Mouse (Mus musculus) left cerebral cortex, postnatal 36 days (tissue): ENCODE results near the gene Enpp6. TPM values are rescaled to one million over a fixed set of nuclear protein-coding genes. Genes with fewer than 3 reads are reported as not detected.
A peak's percentile ranks its signal among the peaks of the same experiment; 100 is the strongest.
"Not testable (repeated sequence)": the region's sequence is repeated elsewhere in the genome, so short reads cannot be mapped to it uniquely, and the experiment has no call there.

ENCODE experiments used
- DNase-seq, 2 experiments: peaks; one replicate each; pipeline ENCODE4 v3.0.0; 2021 to 2022; ENCODE audit warnings: low spot score in 2 of 2, mixed read lengths in 1 of 2
- intact Hi-C: fragments of 180-260 bp; cut with DNase I; formaldehyde crosslinking; loops from one replicate; pipeline ENCODE4 v1.15.1; 2025
- total RNA-seq, 2 experiments: library from RNA; stranded (reverse); gene quantifications; 2 replicates each; pipeline ENCODE4 v1.2.3; 2021

The Enpp6 gene
- total RNA-seq, 2 experiments from 2014 or later = 7.3 to 8.6 TPM

DNA sequence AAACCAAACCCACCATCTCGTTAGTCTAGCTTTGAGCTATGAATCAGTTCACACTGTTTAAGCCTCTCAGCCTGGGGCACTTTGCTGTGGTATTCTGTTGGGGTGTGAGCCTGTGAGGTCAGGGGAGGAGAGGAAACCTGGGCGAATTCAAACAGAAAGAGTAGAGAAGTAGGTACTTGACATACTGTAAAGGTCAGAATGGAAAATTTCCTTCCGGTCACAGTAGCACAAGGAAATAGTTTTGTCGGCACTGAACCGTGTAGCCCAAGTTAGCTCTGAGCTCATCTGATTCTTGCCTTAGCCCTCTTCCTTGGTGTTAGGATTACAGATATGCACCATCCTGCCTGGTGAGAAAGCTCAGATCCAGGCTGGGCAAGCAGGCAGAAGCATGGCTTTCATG is 4.4 kb downstream of the Enpp6 start:
- no peak for DNase-seq
- intact Hi-C loops = no loop called here

DNA sequence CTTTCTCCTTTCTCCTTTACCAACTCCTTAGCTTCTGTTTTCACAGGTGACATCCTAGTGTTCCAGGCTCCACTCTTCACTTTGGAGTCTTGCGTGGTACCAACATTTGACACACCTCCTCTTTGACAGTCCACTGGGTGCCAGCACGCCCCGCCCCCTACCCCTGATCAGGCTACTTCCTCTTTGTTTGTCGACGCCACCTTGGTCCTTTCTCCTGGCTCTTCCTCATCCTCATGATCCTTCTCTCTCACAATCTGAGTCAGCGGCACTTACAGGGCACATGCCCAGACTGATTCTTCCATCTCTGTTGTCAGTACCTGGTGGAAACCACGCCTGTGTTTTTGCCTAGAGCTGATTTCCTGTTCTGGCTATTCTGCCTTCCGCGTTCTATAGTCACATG is 5.9 kb downstream of the Enpp6 start:
- DNase-seq = no peak
- intact Hi-C loops = no loop called here

DNA sequence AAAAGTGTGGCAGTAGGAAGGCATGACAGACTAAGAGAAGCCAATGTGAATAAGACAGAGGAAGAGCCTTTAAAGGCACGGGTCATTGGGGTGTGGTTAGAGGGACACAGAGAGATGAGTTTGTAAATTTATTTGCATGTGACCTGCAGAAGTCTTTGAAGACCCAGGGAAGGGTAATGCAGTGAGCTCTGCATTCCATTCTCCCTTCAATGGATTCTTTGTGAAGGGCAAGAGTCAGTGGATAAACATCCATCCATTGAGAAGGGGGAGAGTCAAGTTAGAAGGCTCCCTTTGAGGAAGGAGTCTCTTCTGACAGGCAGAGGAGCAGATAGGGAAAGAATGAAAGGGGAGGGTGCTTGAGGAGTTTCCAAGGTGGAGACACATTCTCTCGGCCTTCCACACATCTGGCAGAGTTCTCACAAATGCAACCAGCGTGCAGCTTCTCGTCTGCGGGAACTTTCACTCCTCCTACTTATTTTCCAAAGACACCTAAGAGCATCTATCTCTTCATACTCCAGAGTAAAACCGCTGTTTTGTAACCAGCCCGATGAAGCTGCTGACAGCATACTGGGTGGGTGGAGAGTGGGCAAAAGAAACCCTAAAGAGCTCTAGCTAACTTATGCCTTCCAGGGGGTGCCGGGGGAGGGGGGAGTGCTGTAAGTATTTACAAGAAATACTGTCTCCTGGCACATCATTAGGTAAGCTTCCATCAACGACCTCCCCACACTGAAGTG is 9.4 kb downstream of the Enpp6 start:
- intact Hi-C loops = no loop called here
- DNase-seq = no peak

DNA sequence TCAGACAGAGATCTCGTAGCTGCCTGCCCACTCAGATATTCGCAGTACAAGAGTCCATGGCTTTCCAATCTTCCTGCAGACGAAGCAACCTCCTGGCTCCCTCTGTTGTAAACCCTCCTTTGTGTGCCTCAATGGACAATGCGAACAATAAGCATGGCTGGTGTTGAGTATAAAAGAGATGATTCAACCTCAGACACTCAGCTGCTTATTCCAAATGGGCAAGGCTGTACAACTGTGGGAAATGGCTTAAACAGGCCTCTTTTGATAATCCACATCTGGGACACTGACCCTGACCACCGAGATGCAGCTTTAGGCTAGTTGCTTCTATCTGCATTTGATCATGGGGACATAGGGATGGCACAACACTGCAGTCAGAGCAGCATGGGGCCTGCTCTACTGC is 19.0 kb downstream of the Enpp6 start:
- intact Hi-C loops = no loop called here
- no peak for DNase-seq

DNA sequence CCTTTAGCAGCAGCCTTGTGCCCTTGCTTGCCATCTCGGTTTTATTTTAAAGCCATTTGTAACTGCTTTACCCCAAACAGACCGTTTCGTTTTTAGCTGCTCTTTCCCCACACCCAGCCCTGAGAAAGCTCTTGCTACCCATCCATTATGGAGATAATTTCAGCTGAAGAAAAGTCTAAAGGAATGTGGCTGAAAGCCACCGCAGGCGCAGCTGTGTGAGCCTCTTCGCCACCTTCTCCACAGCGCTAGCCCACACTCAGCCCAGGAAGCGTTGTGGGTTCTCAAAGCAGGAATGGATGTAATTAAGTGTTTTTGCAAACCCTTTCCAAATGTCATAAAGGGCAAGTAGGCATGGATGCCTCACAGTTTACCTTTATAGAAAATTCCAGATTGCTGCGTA is 20.1 kb downstream of the Enpp6 start:
- no peak for DNase-seq
- intact Hi-C loops = no loop called here

DNA sequence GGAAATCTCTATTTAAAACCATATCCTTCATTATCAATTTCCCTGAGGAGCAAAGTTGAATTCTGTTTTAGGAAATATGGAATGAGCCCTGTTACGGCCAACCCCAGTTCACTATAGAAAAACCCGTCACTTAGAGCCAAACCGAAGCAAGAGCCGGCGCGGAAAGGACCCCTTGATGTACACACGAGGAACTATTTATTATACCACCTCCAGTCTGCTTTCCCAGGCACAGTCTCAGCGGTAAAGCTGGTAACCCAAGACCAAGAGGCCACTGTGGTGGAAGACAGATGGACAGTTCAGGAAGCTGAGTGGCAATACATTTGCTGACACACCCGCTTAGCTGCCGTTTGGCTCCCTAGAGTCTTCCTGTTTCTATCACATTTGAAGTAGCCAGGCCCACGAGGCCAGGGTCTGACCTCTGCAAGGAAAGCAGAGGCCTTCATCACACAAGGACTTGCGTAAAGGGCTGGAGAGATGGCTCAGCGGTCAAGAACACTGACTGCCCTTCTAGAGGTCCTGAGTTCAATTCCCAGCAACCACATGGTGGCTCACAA is 21.6 kb downstream of the Enpp6 start:
- intact Hi-C loops = no loop called here
- no peak for DNase-seq

DNA sequence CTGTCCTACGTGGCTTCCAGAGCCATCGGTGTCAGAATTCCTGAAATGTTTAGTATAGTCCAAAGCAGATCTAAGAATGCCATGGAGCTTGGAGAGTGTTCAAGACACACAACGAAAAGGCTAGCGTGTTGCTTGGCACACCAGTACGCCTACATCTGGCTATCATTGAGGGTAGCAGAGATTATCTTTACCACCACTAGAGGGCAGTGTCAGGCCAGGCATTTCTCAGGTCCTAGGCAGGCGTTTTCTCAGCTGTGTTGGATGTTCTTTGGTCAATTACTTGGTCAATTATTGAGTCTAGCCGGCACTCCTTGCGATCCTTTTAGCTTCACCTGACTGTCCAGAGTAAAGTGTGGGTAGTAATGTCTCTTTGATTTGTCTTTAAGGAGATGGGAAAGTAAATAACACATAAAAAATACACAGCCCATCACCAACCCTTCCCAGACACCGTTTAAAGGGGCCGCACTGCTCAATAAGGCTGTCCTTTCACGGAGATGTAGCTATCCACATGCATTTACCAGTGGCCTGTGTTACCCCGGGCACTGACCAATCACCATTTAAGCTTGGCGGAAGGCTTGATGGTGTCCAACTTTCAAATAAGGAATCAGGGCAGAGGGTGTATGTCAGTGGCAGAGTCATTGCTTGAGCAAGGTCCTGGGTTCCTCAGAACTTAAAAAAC is 29.7 kb downstream of the Enpp6 start:
- DNase-seq = peak; percentile 66 to 75
- intact Hi-C loops = loop anchor here (1.0 kb wide), 1 partner anchor 354 kb away; no protein-coding TSS in a partner anchor

DNA sequence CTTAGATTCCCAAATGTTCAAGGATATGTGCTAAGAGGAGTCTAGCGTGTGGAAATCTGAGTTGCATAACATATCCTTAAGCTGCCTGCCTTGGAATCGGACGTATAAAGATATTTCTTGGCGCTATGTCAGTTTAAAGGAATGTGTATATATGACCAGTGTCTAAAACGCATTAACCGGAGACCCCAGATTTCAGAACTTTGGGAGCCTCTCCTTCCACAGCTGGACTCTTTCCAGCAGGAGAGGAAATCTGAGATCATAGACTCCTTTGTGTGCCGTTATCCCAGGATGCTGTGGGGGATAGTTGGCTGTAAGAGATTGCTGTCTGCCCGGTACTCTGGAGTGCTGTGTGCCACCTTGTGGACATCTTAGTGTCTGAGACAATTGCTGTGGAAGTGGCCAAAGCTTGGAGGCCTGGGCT is 34.5 kb downstream of the Enpp6 start:
- intact Hi-C loops = no loop called here
- DNase-seq = no peak

DNA sequence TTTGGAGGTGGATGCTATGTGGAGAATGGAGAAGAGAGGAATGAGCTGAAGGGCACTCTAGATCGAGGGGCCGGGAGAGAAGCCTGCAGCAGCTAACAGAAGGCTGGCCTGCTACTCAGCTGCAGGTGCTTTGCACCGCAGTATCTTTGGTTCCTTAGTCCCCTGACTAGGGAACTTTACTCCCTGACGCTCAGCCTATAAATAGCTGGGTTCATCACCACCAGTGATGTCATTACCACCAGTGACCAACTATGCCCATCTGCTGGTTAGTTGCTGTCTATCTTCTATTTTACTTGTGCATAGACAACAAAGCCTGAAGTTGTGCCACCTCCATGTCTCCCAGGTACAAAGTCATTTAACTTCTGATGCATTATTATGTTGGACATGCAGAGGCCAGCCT is 37.9 kb downstream of the Enpp6 start:
- intact Hi-C loops = no loop called here

DNA sequence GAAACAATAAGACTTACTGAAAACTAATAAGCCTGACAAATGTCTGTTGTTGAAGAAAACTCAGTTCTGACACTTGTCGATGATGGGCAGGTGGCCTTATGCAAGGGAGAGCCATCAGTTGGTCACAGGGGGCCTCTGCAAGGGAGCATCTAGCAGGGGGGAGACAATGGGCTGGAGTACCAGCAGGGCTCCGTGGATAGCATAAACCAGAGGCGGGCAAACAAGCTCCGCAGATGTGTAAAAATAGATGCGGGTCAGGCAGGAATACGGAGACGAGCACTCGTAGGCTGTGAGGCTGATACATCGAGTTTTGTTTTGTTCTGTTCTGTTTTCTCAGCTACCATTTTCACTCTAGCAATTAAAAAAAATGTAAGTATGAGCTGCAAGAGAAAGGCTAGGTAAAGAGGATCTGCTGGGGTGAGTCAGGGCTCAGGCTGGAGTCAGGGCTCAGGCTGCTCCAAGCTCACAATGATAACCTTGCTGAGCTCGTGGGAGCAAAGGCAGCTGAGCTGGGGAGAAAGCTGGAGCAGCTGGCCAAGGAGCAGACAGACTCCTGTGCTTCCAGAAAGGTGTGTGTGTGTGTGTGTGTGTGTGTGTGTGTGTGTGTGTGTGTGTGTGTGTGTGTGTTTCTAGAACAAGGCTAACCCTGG is 40.3 kb downstream of the Enpp6 start:
- DNase-seq = no peak
- intact Hi-C loops = no loop called here

More for the DNA sequence above, 37.9 kb downstream of the Enpp6 start:
- no peak for DNase-seq

DNA sequence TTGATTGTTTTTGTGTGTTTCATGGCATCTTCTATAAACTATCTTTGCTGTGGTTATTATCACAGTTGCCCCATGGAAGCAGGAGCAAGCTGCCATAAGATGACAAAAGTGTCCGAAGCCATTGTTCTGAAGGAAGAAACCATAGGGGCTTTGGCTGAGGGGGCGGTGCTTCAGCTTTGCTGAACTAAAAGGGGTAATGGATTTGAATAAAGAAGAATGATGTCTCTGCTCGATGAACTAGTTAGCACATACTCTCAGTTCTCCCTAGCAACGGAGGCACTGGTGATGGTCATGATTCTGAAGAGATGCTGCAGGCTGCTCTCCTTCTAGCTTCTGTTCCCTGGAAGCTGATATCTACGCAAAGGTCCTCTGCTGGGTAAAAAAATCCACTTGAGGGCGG is 41.8 kb downstream of the Enpp6 start:
- no peak for DNase-seq
- intact Hi-C loops = no loop called here

DNA sequence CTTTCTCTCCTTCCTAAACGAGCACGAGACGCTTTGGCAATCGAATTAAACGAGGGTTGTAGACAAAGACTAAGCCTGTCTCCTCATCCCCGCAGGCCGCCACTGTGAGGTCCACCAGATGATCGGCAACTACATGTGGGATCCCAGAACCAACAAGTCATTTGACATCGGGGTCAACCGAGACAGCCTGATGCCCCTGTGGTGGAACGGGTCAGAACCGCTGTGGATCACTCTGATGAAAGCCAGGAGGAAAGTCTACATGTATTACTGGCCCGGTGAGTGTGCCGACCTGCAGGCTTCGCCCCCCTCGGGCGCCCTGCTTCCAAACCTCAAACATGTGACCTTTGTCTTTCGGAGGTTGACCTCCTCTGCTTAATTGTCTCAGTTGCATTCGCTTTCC is 43.6 kb downstream of the Enpp6 start:
- intact Hi-C loops = loop anchor here (5.0 kb wide), 1 partner anchor 257 kb away; no protein-coding TSS in a partner anchor
- DNase-seq = no peak

DNA sequence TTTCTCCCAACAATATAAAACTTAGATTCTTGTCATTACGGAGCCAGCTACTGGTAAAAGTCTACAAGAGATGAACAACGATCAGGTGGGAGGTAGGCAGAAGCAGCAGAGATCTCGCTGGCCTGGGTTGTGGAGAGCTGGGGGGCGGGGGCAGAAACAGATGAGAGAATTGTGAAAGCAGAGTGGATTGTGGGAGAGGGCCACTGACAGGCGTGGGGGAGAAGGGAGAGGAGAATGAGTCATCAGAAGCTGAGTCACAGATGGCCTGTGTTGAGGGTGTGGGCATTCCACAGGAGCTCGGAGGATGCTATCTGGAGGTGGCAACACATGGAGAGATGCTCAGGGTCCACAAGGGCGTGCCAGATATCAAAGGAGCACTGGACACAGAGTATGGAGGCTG is 45.4 kb downstream of the Enpp6 start:
- DNase-seq = peak; percentile 63 to 71
- intact Hi-C loops = loop anchor here (5.0 kb wide), 1 partner anchor 255 kb away; no protein-coding TSS in a partner anchor

DNA sequence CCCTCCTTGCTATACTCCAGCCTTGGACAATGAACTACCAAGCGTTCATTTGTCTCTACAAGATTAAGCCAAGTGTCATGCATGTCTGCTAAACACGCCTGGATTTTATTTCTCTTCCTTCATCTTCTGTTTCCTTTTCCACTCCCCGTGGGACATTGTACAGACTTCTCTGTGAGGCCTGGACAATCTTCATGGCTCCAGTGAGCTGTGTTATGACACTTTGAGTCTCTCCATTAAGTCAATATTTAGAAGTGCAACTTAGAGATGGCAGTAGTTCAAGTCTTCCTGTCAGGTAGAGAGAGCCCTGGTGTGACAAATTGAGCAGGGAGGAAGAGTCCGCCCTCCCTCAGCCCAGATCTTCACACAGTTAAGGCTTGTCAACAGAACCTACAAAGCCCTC is 47.3 kb downstream of the Enpp6 start:
- intact Hi-C loops = loop anchor here (5.0 kb wide), 1 partner anchor 253 kb away; no protein-coding TSS in a partner anchor
- DNase-seq = no peak

DNA sequence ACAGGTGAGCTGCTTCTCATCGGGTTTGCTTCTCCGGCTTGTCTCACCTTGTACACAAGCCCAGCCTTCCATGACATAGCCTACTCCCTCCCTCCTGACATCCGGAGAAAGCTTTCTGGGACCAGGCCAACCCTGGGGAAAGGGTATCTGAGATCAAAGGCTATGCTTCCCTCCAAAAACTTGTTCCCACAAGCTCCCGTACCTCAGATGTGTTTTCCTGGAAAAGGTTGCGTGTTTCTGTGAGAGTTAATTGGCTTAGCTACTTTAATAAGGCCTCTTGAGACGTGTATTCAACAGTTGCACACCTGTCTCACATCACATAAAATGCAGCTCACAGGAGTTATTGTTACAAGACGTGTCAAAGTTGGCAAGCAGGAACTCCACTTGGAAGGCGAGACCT is 49.8 kb downstream of the Enpp6 start:
- DNase-seq = no peak

DNA sequence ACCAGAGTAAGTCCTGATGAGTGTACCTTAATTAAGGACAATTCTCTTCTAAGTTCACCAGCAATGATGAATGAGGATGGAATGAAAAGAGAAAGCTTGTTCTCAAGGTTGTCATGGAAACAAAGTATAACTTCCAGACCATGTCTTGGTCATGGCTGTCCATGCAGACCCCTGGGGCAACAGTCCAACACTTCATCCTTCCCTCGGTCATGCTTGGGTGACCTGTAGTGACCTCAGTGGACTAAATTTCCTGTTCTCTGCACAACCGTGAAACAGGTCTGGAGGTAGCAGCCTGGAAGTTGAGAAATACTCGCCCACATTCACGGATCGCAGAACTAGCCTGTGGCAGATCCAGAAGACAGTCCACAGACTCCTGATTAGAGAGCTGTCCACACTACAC is 50.7 kb downstream of the Enpp6 start:
- intact Hi-C loops = no loop called here
- DNase-seq = no peak

More for the DNA sequence above, 49.8 kb downstream of the Enpp6 start:
- intact Hi-C loops = no loop called here

DNA sequence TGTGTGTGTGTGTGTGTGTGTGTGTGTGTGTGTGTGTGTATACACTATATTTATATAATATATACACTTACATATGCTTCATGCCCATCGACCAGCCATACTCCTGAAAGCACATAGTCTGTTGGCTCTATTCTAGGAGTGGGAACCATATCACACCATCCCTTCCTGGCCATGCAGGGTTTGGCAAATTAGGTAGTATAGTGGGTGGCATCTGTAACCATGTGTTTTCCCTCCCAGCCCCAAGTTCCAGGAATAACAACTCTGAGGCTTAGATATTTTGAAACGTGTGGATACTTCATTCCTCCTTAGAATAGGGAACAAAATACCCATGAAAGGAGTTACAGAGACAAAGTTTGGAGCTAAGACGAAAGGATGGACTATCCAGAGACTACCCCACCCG is 53.5 kb downstream of the Enpp6 start:
- DNase-seq, intact Hi-C loops: not testable (repeated sequence)

DNA sequence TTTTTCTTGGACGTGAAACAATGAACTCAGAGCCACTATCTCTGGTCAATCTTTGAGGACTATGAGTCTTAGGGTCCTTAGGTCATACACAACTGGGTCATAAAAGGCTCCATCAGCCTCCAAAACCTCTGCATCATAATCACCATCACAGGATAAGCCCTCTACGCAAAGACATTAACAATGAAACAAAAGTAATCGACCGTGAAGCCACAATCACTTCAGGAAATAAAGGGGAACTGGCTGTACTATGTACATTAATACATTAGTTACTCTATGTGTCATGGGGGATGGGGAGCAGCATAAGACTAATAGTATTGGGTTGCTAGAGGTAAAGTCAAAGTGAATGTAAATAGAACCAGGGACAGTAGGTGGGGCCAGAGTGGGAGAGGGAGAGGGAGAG is 59.7 kb downstream of the Enpp6 start:
- no peak for DNase-seq
- intact Hi-C loops = no loop called here

DNA sequence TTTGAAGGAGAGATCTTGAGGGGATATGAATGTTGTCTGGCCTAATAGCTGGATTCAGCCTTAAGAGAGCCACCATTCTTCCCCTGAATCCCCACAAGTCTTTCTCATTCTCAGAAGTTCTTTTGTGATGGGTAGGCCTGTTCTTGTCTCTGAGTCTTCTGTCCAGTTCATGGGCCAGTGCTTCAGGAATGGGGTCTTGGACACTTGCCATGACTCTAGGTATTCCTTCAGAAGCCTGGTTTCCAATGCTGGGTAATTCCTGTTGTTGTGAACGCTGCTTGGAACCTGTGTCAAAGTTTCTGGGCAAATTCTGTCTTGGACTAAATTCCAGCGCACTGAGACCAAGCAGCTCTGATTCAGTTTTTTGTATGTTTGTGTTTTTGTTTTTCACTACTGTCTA is 60.5 kb downstream of the Enpp6 start:
- intact Hi-C loops = no loop called here
- DNase-seq = no peak

DNA sequence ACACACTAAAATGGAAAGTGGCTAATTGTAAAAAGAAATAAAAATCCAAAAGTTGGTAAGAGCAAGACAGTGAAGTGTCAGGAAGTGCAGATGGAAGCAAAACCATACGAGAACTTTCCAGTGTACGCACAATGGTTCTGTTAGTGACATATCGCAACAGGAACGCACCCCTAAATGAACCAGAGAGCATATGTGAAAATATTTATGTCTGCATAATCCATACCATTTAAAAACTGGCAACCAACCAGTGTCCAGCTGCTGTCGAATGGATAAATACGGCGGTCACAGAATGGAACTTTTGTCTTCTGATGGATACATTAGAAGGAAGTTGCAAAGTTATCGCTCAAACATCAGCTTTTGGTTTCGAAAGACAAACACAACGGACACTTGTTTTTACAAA is 61.9 kb downstream of the Enpp6 start:
- intact Hi-C loops = no loop called here
- no peak for DNase-seq
